Mouse (Mus musculus) mature B cell (primary cell): ENCODE results near the gene Ccdc73.
"Not testable (repeated sequence)": the region's sequence is repeated elsewhere in the genome, so short reads cannot be mapped to it uniquely, and the experiment has no call there.

Experiments used
- in situ Hi-C: fragments of 300-500 bp; cut with MboI; formaldehyde crosslinking; loops from 2 replicates; pipeline ENCODE4 v1.14.3; 2019

Ccdc73 gene

GRCm38 (mm10) chr2:104869101-104869500, 1.5 kb downstream of the Ccdc73 start:
- in situ Hi-C loops: no loop called here

DNA sequence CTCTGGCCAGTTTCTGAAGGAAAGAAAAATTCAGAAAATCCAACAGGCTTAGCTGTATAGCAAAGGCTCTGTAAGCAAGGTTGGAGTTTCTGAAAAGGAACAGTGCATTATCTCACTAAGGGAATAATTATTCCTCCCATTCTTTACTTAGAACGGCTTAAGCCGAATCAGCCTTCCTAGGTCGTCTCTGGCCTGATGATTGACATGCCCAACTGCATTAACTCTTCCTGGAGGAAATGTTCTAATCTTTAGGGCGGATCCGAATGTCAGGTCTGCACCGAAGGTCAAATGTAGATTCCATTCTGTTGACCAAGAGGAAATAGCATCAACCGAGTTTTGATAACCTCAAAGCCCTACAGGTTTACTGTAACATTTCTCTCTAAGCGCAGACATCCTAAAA, 11.2 kb downstream of the Ccdc73 start:
- in situ Hi-C loops: loop anchor here (25.0 kb wide), 1 partner anchor 359 kb away; no protein-coding TSS in a partner anchor

GRCm38 (mm10) chr2:104886109-104886508, 18.5 kb downstream of the Ccdc73 start:
- in situ Hi-C loops: loop anchor here (25.0 kb wide), 1 partner anchor 351 kb away; no protein-coding TSS in a partner anchor

DNA sequence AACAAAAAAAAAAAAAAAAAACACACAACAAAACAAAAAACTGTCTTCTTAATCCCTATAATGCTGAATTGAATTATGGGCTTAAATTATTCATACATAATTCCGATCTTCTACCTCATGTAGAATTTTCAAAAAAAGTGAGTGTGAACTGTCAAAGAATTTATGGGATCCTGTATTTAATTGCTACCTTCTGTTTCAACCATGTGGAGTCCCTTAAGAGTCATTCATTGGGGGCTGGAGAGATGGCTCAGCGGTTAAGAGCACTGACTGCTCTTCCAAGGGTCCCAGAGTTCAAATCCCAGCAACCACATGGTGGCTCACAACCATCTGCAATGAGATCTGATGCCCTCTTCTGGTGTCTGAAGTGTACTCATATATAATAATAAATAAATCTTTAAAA, 19.7 kb downstream of the Ccdc73 start:
- in situ Hi-C loops: loop anchor here (25.0 kb wide), 1 partner anchor 350 kb away; no protein-coding TSS in a partner anchor

- in situ Hi-C loops: loop anchor here (25.0 kb wide), 1 partner anchor 349 kb away; no protein-coding TSS in a partner anchor
Observed at GRCm38 (mm10) chr2:104887882-104888566, 20.4 kb downstream of the Ccdc73 start.

GRCm38 (mm10) chr2:104899975-104900374, 32.4 kb downstream of the Ccdc73 start:
- in situ Hi-C loops: loop anchor here (25.0 kb wide), 1 partner anchor 337 kb away; no protein-coding TSS in a partner anchor

DNA sequence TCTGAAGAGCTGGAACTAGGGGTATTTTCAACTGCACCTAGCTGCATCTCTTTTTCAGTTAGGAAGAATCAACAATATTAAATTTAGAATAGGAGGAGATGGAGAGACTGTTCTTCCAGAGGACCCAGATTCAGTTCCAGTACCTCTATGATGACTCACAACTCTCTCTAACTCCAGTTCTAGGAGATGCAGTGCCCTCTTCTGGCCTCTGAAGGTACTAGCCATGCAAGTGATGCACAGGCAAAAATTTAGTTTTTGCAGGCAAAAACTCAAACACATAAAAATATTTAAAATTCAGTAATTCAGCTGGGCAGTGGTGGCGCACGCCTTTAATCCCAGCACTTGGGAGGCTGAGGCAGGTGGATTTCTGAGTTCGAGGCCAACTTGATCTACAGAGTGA, 48.1 kb downstream of the Ccdc73 start:
- in situ Hi-C loops: no loop called here

- in situ Hi-C loops: no loop called here
Observed at GRCm38 (mm10) chr2:104964492-104964891, 96.9 kb downstream of the Ccdc73 start.

GRCm38 (mm10) chr2:104981712-104982111, 114.1 kb downstream of the Ccdc73 start:
- in situ Hi-C loops: no loop called here

GRCm38 (mm10) chr2:104985796-104986195, 118.2 kb downstream of the Ccdc73 start:
- in situ Hi-C loops: no loop called here

DNA sequence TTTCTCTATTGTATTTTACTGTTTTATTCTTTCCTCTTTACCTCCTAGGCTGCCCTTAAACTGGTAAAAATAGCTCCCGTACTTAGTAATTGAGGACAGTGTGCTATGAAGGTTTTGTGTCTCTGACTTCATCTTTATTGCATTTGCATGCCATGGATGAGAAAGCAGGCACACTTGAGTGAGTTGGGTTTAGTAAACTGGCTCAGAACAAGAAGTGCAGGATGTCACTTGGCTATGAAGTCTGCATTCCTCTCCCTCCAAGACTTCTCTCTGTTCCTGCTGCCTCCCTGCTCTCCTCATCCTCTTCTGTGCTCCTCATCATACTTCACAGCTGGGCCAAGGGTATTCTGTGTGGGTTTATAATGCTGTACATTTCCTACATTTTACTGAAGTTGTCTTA, 121.4 kb downstream of the Ccdc73 start:
- in situ Hi-C loops: no loop called here

GRCm38 (mm10) chr2:104994436-104994835, 126.8 kb downstream of the Ccdc73 start:
- in situ Hi-C loops: no loop called here

DNA sequence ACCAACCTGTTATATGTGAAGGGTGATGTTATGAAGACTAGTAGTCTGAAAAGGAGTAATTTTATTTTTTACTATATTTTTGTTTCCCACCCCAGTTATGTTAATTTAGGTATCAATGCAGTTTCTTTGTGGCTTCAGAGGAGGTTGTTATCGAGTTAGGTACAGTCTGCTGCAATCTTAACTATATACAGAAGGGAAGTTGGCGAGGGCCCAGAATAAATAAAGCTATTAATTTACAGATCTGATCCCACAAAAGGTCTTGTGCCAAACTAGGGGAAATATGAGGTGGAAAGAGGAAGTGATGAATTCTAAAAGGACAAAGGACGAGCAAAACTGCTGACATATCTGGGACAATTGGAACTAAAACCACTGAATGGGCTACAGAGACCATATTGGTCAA, 128.6 kb downstream of the Ccdc73 start:
- in situ Hi-C loops: no loop called here

GRCm38 (mm10) chr2:105007236-105007635, 139.6 kb downstream of the Ccdc73 start:
- in situ Hi-C loops: no loop called here

DNA sequence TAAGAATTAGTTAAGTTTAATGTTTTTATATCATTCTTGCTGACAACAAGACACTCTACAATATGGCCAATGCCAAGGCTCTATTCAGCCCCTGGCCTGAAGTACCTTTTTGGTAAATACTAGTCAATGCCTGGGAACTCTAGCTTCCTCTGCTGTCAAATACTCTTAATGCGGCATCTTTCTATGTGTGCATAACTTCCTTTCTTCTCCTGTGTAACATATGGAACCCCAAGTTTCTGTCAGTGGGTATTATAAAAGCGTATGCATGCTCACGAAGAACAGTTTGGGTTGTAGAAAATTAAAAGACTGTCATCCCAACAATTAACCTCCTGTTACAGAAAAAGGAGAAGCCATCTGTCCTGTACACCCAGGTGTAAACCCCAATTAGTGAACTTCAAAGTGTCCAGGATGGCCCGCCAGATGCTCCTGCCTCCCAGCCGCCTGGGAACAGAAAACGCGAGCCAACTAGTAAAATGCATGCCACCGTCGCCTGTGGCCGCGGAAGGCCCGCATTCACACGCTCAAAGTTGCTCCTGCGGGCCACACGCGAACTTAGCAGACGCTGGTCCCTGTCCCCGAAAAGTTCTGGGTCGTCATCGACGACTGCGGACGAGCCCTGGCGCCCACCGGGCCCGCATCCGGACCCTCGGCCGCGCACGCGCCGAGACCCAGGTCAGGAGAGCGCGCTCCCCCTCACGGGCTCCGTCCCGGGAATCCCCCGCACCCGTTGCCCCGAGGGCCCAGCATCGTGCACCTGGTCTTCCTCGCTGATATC, 148.8 kb downstream of the Ccdc73 start:
- in situ Hi-C loops: no loop called here

DNA sequence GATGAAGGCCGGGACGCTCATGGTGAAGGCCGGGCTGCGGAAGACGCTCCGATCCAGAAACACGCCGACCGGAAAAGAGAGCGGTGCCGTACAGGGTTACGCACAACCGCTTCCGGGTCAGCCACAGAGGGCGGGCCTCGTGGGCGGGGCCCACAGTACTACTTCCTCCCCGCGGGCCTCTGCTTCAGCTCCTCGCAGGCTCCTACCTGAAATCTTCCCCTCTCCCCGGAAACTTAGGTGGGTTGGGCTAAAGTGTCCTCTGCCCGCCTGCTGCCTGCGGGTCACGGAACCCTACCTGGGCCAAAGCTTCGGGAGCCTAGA, 149.3 kb downstream of the Ccdc73 start, which contains the start of gene Eif3m:
Gene Eif3m, minus strand, starts transcription at position 114 of the 321 bp plus-strand sequence.
- in situ Hi-C loops: no loop called here

DNA sequence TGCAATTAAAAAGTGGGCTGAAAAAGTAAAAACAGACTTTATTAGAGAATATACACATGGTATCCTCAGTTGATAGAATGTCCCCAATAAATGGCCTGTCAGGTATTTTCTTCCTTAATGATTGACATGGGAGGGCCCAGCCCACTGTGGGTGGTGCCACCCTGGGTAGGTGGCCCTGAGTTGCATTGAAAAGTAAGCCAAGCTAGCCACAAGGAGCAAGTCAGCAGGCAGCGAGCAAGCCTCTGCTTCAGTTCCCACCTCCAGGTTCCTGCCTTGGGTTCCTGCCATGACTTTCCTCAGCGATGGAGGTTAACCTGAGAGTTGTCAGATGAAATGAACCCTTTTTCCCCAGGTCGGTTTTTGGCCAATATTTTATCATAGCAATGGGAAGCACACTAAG, 150.2 kb downstream of the Ccdc73 start:
- in situ Hi-C loops: no loop called here

DNA sequence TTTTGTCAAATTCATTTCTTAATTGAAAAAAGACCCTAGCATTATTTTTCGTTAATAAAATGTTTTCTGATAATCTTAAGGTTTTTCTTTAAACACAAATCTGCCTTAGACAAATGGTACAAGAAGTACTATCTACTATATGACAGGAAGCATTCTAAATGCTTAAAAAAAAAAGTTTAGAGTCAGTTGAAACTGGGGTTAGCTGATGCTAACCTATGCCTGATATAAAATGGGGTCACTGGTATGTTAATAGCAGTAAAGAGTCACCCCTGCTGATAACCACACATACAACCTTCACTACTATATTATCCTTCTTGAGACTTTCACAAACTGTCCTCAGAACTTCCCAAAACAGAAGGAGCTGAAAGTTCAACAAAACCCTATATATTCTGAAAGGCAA, 151.9 kb downstream of the Ccdc73 start:
- in situ Hi-C loops: no loop called here

DNA sequence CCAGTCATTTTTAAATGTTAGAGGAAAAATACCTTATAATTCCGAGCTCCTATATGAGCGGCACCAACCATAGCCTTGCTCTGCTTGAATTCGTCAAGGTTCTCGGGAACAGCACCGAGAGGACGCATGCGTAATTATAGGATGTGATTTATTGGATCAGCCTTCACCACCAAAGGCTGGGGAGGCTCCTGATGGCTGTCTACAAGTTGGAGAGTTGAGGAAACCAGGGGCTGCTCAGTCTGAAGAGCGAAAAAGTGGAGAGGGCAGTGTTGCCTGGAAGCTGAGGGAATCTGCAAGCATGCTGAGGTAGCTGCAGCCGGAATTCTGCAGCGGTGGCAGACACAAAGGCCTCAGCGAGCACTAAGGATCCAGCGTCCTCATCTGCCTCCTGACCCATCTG, 153.7 kb downstream of the Ccdc73 start:
- in situ Hi-C loops: no loop called here

- in situ Hi-C loops: no loop called here
Observed at GRCm38 (mm10) chr2:105021836-105022235, 154.2 kb downstream of the Ccdc73 start.

DNA sequence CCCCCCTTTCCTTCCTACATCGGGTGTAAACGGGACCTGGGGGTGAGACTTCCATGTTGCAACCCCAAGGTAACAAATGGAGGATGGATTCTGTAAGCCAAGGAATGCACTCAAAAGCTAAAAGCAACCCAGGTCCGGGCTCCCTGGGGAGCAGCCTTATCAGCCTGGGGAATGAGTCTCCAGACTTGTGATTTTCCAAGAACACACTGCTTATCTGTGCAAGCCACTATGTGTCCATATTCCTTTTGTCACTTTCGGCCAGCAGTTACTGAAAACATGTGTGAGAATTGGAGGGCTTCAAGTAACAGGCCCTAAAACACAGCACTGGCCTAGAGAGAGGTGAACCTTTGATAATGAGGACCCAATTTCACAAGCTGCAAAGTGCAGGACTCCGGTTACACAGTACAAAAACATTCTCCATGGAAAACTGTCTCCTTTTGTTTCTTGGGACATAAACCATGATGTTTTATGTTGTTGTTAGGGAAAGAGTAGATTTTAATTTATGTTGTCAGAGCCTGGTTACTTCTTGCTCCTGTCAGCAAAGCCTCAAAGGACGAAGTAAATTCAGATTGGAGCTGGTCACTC, 155.5 kb downstream of the Ccdc73 start:
- in situ Hi-C loops: no loop called here

- in situ Hi-C loops: no loop called here
Observed at GRCm38 (mm10) chr2:105023815-105024214, 156.2 kb downstream of the Ccdc73 start.

DNA sequence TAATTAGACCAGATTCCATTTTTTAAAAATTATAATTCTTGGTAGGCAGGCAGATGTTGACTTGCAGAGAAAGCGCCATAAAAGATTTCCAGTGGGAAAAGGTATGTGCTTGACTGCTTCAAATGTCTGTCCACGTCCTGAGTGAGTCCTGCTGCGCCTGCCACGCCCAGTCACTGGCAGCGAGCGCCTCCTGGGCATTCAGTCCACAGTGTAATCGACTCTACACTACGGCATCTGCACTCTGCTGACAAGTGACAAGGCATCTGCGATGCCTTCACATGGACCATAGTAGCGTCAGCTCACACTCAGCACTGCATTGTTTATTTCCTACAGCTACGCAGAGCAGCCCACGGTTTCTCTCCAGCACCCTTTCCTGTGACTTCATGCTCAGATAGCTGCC, 158.0 kb downstream of the Ccdc73 start:
- in situ Hi-C loops: not testable (repeated sequence)
